Mouse (Mus musculus): Measurements from ENCODE around the gene Ralgds. TPM values are rescaled to one million over a fixed set of nuclear protein-coding genes. Genes with fewer than 3 reads are reported as not detected.

Gene Ralgds
- polyA plus RNA-seq, 1 experiment from 2014 or later = 15.6 TPM

DNA sequence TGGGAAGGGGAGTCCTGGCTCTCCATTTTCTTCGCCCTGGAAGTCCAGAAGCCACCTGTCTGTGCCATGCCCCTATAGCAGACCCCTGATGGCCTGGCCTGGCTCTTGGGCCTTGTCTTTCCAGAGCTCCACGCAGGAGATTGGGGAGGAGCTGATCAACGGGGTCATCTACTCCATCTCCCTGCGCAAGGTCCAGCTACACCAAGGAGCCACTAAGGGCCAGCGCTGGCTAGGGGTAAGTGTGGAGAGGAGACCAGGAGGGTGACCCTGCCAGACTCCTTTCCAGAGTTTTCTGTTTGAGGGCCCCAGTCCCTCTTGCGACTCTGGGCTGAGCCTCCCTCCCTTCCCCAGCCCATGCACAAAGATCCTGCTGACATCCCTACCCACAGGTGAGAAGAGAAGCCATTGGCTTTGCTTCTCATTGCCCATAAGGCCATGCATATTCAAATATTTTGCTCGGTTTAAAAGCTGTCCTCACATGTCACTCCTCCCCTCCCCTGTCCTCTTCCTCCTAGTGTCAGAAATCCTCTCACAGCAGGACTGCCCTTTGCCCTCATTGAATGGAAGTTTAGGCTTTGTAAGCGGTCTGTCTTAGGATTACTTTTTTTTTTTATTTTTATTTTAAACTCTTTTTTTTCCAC is 27.8 kb downstream of the Ralgds start:
- Histone ChIP-seq H3K36me3 (ENCODE audit: control insufficient read depth, insufficient read depth) (peaks cover 46% of the 10 kb centered on the region), H3K9ac (ENCODE audit: low read depth, low read length) (no peak overlapping the region), H3K27ac (ENCODE audit: low read depth, low read length) (peak overlapping the region; percentile 21; the same call in 1 of the 2 replicates), H3K4me1 (replicated peaks; ENCODE audit: control insufficient read depth, insufficient read depth, low read length) (0 out of 2 replicates have a peak, but pooled peaks cover 23% of the 10 kb centered on the region), H3K27me3 (replicated peaks; ENCODE audit: control insufficient read depth, insufficient read depth, low read length) (no peaks in the 10 kb centered on the region), H3K4me3 (ENCODE audit: low read depth, low read length) (no peak overlapping the region), H3K9me3 (ENCODE audit: control insufficient read depth) (no peaks in the 10 kb centered on the region), H3K4me2 (replicated peaks; ENCODE audit: low read depth) (no peak overlapping the region)
- no peak for TF ChIP-seq CTCF (IDR thresholded peaks at IDR 0.05; ENCODE audit: low read depth)
- WGBS = 71% methylated on average over 8 of the region's 8 CpGs
- no peak for ATAC-seq

DNA sequence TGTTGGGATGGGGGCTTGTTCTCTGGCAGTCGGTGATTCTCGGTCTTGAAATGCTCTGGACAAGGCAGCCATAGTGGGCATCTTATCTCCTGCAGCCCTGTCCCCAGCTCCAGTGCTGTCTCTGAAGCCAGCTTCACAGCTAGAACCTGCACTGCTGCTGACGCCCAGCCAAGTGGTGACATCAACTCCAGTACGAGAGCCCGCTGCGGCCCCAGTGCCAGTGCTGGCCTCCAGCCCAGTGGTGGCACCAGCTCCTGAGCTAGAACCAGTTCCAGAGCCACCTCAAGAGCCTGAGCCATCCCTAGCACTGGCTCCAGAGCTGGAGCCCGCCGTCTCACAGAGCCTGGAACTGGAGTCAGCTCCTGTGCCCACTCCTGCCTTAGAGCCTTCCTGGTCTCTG is 31.0 kb downstream of the Ralgds start:
- H3K27me3 ChIP-seq (replicated peaks; ENCODE audit: control insufficient read depth, insufficient read depth, low read length) = no peaks in the 10 kb centered on the region
- no peaks in the 10 kb centered on the region for H3K9me3 ChIP-seq (ENCODE audit: control insufficient read depth)
- 0 out of 2 replicates have a peak, but pooled peaks cover 13% of the 10 kb centered on the region for H3K4me1 ChIP-seq (replicated peaks; ENCODE audit: control insufficient read depth, insufficient read depth, low read length)
- H3K36me3 ChIP-seq (ENCODE audit: control insufficient read depth, insufficient read depth) = peaks cover 67% of the 10 kb centered on the region
- WGBS = 91% methylated on average over 8 of the region's 8 CpGs
- ATAC-seq = no peak
- TF ChIP-seq CTCF (IDR thresholded peaks at IDR 0.05; ENCODE audit: low read depth) = no peak
- no peak overlapping the region for H3K27ac ChIP-seq (ENCODE audit: low read depth, low read length)
- no peak overlapping the region for H3K9ac ChIP-seq (ENCODE audit: low read depth, low read length)
- H3K4me3 ChIP-seq (ENCODE audit: low read depth, low read length) = no peak overlapping the region
- H3K4me2 ChIP-seq (replicated peaks; ENCODE audit: low read depth) = no peak overlapping the region

DNA sequence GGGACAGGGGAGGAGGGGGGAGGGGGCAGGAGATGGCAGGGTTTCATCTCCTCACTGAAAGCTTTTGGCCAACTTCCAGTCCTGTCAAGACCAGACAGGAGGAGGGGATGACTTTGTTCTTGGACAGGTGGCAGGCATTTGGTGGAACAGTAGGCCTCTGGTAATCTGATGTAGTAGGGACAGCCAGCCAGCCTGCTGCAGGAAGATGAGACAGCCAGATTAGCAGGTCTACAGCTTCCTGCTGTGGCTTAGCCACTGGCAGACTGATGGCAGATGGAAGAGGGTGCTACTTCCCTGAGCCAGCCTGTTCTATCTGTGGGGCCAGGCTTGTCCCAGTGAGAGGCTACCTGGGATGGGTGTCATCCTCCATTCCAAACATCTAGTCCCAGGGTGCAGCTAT is 33.1 kb downstream of the Ralgds start:
- Histone ChIP-seq H3K4me1 (replicated peaks; ENCODE audit: control insufficient read depth, insufficient read depth, low read length) (no peaks in the 10 kb centered on the region), H3K4me2 (replicated peaks; ENCODE audit: low read depth) (no peak overlapping the region), H3K9me3 (ENCODE audit: control insufficient read depth) (no peaks in the 10 kb centered on the region), H3K4me3 (ENCODE audit: low read depth, low read length) (no peak overlapping the region), H3K27ac (ENCODE audit: low read depth, low read length) (no peak overlapping the region), H3K36me3 (ENCODE audit: control insufficient read depth, insufficient read depth) (peaks cover 84% of the 10 kb centered on the region), H3K27me3 (replicated peaks; ENCODE audit: control insufficient read depth, insufficient read depth, low read length) (no peaks in the 10 kb centered on the region), H3K9ac (ENCODE audit: low read depth, low read length) (no peak overlapping the region)
- ATAC-seq = no peak
- no peak for TF ChIP-seq CTCF (IDR thresholded peaks at IDR 0.05; ENCODE audit: low read depth)

DNA sequence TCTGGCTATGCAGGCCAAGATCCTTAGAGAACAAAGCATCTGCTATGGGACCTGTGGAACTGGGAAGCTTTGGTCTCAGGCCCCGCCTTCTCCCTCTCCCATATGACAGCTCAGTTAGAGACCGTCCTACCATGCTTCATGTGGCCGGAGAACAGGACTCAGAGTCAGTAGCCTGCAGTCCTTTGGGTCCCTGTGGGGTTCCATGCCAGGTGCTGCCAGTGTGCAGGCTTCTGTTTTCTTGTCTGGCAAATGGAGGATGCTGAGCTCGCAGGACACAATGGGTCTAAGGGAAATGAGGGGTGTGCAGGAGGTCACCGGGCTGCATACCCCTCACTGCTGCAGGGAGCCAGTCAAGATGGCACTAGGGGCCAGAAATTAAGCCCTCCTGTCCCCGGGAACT is 33.6 kb downstream of the Ralgds start:
- TF ChIP-seq CTCF (IDR thresholded peaks at IDR 0.05; ENCODE audit: low read depth) = no peak
- H3K4me3 ChIP-seq (ENCODE audit: low read depth, low read length) = no peak overlapping the region
- no peak overlapping the region for H3K27ac ChIP-seq (ENCODE audit: low read depth, low read length)
- no peaks in the 10 kb centered on the region for H3K9me3 ChIP-seq (ENCODE audit: control insufficient read depth)
- H3K9ac ChIP-seq (ENCODE audit: low read depth, low read length) = no peak overlapping the region
- H3K4me2 ChIP-seq (replicated peaks; ENCODE audit: low read depth) = no peak overlapping the region
- H3K4me1 ChIP-seq (replicated peaks; ENCODE audit: control insufficient read depth, insufficient read depth, low read length) = no peaks in the 10 kb centered on the region
- ATAC-seq = no peak
- WGBS = 73% methylated on average over 6 of the region's 6 CpGs
- H3K27me3 ChIP-seq (replicated peaks; ENCODE audit: control insufficient read depth, insufficient read depth, low read length) = no peaks in the 10 kb centered on the region
- H3K36me3 ChIP-seq (ENCODE audit: control insufficient read depth, insufficient read depth) = peaks cover 86% of the 10 kb centered on the region

DNA sequence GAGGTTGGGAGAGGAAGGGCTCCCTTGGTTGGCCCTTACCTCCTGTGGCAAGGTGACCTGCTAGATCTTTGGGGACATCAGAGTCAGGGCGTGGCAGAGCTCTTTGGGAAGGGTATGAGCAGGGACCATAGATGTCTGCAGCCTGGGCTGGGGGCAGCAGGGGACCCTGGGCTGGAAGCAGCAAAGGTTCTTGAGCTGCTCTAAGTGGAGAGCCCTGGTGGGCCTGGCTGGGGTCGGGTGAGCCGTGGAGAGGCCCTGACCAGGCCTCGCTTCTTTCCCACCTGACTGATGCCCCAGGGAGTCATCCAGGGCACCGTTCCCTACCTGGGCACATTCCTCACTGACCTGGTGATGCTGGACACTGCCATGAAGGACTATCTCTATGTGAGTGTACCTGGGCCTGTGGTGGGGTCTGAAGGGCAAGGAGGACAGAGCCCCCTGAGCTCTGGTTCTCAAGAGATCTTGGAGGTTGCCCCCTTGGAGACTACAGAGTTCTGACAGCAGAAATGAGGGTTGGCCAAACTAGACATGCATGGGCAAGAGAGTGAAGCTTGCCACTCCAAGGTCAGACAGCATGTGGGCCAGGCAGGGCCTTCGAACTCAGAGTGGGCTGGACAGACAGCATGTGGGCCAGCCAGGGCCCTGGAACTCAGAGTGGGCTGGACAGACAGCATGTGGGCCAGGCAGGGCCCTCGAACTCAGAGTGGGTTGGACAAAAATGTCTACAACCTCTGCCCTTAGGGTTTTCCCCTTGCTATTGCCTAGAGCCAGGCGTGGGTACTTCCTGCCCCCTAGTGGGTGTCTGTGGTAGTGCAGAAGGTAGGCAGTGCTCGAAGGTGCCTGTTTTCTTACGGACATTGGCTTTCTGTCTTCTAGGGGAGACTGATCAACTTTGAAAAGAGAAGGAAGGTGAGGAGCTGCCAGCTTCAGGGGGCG is 34.6 kb downstream of the Ralgds start:
- H3K4me1 ChIP-seq (replicated peaks; ENCODE audit: control insufficient read depth, insufficient read depth, low read length) = no peaks in the 10 kb centered on the region
- no peak overlapping the region for H3K4me2 ChIP-seq (replicated peaks; ENCODE audit: low read depth)
- peaks cover 86% of the 10 kb centered on the region for H3K36me3 ChIP-seq (ENCODE audit: control insufficient read depth, insufficient read depth)
- H3K27me3 ChIP-seq (replicated peaks; ENCODE audit: control insufficient read depth, insufficient read depth, low read length) = no peaks in the 10 kb centered on the region
- H3K9me3 ChIP-seq (ENCODE audit: control insufficient read depth) = no peaks in the 10 kb centered on the region
- H3K9ac ChIP-seq (ENCODE audit: low read depth, low read length) = no peak overlapping the region
- TF ChIP-seq CTCF (IDR thresholded peaks at IDR 0.05; ENCODE audit: low read depth) = peak; percentile 100
- 49% methylated on average over 11 of the region's 11 CpGs for WGBS
- ATAC-seq = peak; percentile 55
- H3K27ac ChIP-seq (ENCODE audit: low read depth, low read length) = no peak overlapping the region
- H3K4me3 ChIP-seq (ENCODE audit: low read depth, low read length) = no peak overlapping the region

DNA sequence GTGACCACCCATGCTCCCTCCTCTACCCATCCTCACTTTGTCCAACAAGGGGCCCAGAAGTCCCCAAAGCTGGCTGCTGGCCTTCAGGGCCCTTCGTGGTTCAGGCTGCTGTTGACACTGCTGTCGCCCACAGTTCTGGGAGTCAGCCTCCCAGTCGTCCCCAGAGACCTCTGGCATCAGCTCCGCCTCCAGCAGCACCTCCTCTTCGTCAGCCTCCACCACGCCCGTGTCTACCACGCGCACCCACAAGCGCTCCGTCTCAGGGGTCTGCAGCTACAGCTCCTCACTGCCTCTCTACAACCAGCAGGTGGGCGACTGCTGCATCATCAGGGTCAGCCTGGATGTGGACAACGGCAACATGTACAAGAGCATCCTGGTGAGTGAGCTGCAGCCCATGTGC is 36.2 kb downstream of the Ralgds start:
- no peaks in the 10 kb centered on the region for H3K4me1 ChIP-seq (replicated peaks; ENCODE audit: control insufficient read depth, insufficient read depth, low read length)
- no peak overlapping the region for H3K4me2 ChIP-seq (replicated peaks; ENCODE audit: low read depth)
- H3K9me3 ChIP-seq (ENCODE audit: control insufficient read depth) = no peaks in the 10 kb centered on the region
- H3K9ac ChIP-seq (ENCODE audit: low read depth, low read length) = no peak overlapping the region
- H3K36me3 ChIP-seq (ENCODE audit: control insufficient read depth, insufficient read depth) = peaks cover 88% of the 10 kb centered on the region
- H3K27ac ChIP-seq (ENCODE audit: low read depth, low read length) = no peak overlapping the region
- 90% methylated on average over 13 of the region's 13 CpGs for WGBS
- no peak for TF ChIP-seq CTCF (IDR thresholded peaks at IDR 0.05; ENCODE audit: low read depth)
- no peaks in the 10 kb centered on the region for H3K27me3 ChIP-seq (replicated peaks; ENCODE audit: control insufficient read depth, insufficient read depth, low read length)
- no peak overlapping the region for H3K4me3 ChIP-seq (ENCODE audit: low read depth, low read length)
- no peak for ATAC-seq

Measured in intestine, postnatal 0 days (tissue).